Mouse (Mus musculus) heart, adult 2 months (tissue): ENCODE data around the gene B2m.

Experiments used
- CTCF ChIP-seq: fragments of 200-600 bp; IDR thresholded peaks from 2 replicates; pipeline ENCODE4 v1.8.1; 2022; ENCODE audit warnings: antibody characterized with exemption, mild to moderate bottlenecking, moderate library complexity
- EP300 ChIP-seq: fragments of 200-500 bp; IDR thresholded peaks from 2 replicates; pipeline ENCODE4 v1.6.1; 2011; ENCODE audit warnings: low read depth, low read length, control low read depth; ENCODE audit not compliant: insufficient read depth
- POLR2A ChIP-seq: fragments of 200-500 bp; IDR thresholded peaks from 2 replicates; pipeline ENCODE4 v1.6.1; 2011; ENCODE audit warnings: mild to moderate bottlenecking, low read depth, low read length, control low read depth; ENCODE audit not compliant: insufficient read depth

- TF ChIP-seq CTCF (no peak), POLR2A (no peak), EP300 (no peak)
These were observed 5.4 kb downstream of the B2m start for GRCm38 (mm10) chr2:122152850-122153249.
